Mouse (Mus musculus) cerebellum, adult 9-10 months (tissue): ENCODE results near the gene Rpl6.

Experiments used
- DNase-seq: peaks from one replicate; pipeline ENCODE4 v3.0.0; 2022

Rpl6 gene

DNA sequence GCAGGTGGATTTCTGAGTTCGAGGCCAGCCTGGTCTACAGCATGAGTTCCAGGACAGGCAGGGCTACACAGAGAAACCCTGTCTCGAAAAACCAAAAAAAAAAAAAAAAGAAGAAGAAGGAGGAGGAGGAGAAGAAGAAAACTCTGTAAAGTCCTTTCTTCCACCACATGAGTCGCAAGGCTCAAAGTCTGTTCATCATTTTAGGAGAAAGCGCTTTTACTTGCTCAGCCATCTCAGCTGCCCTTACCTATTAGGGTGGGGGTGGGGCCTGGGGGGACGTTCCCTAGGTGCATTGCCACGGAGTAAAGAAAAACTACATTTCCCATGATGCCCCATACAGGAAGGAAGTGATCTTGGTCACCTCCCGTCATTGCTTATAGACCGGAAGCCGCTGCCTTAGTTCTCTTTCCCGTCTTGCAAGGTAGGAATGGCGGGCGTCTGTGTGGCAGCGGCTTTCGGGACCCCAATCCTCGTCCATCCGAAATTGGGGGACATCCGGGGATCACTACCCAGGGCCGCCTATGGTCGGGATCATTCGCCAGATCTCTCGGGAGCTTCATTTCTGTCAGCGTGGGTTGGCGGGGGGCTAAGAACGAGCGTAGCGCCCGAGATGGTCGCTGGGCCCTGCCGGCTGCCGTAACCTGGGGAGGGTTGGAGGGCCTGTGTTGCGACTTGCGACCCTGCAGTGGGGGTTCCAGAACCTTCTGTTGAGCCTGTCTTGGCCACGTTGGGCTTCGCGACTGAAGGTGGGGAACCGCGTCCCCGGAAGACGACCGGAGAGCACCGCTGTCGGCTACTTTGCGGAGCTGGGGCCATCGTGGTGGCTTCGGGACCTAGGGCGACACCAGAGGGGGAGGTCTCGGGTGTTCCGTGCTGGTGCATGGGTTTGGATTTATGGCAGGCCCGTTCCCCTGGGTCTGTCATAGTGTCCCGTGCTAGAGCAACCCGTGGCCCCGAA, at the start of gene Rpl6:
TSS of gene Rpl6 (plus strand) at position 350 of the 958 bp plus-strand sequence.
- DNase-seq = peak; percentile 91

DNA sequence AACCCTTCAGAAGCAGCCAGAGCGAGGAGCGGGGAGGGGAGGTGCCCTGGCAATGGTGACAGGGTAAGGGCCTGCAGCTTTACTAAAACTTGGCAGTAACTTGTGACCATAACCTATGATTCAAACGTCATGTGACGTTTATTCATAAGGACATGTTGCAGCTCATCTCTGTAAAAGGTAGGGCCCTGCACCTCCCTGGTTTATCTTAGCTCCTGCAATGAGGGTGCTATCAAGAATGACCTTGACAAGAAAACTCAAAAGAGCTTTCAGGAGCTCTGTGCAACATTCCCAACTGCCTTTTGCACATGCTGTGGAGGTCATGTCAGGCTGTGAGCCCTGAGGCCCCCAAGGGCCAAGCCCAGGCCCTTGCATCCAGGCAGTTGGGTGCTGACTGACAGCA, 48.2 kb upstream of the Rpl6 start:
- no peak for DNase-seq

DNA sequence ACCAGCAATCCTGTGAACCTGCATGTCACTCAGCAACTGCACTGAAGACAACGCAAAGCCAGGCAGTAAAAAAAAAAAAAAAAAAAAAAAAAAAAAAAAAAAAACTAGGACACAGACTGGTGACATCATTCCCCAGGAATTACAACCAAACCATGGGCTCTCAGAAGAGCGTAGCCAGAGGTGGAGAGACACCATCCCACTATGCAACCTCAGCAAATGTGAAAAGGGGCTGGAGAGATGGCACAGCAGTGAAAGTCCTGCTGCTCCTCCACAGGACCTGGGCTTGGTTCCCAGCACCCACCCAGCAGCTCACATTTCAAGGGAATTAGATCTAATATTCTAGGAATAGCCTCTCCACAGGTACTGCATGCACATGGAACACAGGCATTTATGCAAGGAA, 47.3 kb upstream of the Rpl6 start:
- DNase-seq = no peak

DNA sequence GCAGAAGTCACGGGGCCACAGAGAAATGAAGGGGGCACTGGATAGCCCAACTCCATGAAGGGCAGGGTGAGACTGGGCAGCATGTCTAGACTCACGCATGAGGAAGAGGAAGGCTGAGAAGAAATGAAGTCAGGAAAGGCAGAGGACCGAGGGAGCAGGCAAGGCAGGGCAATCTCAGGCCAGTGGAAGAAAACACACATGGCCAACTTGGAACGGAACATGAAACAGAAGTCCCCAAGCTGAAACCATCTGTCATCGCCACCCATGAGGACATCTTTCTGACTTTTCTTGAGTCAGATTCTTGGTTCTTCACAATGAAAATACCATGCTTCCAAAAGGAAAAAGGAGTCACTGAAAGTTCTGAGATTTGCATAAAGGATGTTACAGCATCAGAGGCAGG, 46.8 kb upstream of the Rpl6 start:
- DNase-seq = peak; percentile 71

DNA sequence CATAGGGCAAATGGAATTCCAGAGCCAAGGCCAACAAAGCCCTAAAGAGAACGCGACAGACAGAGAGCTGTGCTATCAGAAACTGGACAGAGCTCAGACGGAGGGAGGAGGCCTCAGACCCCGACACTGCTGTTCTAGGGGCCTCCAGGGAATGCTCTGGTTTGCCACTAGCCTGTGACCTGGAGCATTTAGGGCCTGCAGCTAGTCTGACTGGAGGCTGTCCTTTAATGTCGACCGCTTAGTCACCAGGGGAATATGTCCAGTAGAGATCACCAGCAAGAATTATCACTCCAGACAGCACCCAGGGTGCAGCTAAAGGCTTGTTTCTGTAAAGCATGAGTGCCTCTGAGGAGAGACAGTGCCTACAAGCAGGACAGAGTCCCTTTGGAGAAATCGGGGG, 45.3 kb upstream of the Rpl6 start:
- DNase-seq = no peak

DNA sequence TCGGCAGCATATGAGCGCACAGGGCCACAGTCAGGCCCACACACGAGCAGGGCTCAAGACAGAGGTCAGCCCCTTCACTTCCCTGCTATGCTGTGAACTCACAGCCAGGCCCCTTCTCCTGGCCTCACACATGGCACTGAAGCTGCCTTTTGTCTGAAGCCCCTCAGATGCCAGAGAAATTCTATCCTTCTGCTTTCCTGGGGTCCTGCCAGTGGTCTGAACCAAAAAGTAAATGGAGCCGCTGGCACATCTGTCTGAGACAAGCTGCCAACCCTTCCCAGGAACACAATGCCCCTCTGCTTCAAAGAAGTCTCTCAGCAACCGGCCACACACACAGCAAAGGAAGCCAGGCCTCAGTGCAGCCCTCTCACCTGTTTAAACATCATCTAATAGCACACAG, 42.0 kb upstream of the Rpl6 start:
- no peak for DNase-seq

DNA sequence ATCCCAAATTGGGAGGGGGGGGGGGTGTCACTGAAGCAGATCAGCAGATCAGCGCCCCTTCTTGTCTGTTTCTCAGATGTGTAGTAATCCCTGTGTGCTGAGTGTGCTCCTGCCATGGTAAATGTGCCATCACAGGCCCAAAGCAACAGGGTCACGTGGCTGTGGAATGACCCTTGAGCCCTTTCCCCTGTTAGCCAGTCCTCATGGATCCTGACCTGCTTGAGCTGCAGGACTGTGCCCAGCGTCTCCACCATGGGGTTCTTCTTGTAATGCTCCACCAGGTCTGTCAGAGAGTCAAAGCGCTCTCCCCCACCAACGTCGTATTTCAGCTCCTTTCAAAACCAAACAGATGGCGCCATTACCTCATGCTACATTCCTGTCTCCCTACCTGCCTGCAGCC, 41.4 kb upstream of the Rpl6 start:
- no peak for DNase-seq

DNA sequence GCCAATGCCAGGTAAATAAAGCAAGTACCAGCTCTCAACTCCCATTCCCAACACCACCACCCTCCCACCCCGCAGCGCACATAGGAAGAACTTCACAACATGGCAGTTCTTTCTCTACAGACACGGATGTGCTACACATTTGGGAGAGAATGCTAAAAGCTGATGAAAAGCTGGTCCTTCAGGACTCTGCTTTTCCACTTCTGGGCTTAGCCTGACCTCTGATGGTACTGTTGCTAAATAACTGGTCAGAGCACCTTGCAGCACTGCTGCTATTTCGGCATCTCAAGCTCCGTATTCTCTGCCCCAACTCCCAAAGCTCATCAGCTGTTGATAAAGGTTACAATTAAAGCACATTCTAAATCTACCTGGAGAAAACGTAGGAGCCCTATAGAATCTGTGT, 37.4 kb upstream of the Rpl6 start:
- no peak for DNase-seq

DNA sequence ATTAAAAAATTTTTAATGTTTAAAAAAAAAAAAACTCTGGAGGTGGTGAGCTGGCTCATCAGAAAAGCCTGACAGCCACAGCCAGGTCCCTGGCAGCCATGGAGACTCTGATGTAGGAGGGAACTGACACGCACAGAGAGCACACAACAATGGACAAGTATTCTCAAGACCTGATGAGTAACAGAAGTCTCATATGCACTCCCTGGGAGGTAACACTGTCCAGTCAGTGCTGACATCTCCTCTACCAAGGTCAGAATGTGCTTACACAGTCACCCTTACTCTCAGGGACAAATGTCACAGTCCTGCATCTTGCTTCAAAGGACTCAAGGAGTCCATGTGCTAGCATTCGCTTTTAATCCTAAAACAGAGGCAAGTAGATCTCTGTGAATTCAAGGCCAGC, 34.7 kb upstream of the Rpl6 start:
- no peak for DNase-seq

DNA sequence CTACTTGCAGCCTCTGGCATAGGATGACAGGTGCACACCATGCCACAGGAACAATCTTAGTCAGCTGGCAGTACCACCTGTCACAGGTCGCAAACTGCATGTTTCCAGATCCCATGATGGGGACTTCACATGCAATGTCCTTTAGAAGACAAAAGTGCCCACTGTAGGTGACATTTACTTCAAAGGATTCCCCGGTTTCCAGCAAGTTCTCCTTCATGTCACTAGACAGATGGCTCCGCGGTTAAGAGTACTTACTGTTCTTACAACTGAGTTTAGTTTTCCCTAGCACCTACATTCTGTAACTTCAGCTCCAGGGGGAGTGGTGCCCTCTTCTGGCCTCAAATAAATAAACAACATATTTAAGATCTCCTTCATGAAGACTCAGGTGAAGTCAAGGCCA, 31.4 kb upstream of the Rpl6 start:
- DNase-seq = peak; percentile 78

DNA sequence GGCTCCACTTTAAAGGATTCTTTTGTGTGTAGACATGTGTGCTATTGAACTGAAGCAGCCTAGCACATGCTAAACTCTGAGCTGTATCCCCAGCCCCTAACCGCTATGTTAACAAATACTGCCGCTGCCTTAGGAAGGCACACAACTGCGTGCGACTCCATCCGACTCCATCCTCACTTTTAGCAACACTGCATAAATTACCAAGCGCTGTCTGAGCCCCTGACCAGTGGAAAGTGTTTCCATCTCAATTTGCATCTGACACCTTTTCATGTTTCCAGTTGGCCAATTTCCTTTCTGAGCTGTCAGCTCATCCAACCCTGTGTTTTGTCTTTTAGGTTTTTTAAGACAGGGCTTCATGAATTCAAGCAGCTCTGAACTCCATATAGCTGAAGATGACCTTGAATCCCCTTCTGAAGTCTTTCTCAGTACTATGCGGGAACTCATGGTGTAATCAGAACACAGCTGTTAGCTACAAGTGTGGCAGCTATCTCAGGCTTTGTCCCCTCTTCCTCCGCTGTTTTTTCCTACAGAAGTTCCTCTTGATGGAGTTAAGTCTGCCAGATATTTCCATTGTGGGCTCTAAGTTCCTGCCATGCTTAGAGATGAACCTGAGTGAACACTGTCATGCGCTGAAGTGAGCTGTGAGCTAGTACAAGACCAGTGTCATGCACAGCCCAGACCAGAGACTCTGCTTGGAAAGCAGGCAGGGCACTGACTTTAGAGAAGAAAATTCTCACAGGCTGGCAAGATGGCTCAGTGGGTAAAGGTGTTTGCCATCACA, 25.0 kb upstream of the Rpl6 start:
- no peak for DNase-seq

DNA sequence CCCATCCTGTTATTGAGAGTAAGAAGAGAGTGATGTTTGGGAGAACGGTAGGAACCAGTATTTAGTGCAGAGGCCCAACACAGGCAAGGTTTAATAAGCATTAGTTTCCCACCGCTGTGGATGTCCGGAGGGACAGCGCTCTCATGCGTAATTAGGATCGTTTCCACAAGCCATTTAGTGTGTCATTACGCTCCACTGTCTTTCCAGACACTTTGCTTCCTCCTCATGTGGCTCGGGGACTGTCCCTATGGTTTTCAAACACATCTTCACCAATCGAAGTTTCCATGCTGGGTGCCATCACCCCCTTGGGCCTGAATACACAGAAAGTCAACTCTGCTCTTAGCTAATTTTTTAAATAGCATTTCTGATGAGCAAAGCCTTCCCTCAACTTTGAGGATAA, 21.0 kb upstream of the Rpl6 start:
- no peak for DNase-seq

DNA sequence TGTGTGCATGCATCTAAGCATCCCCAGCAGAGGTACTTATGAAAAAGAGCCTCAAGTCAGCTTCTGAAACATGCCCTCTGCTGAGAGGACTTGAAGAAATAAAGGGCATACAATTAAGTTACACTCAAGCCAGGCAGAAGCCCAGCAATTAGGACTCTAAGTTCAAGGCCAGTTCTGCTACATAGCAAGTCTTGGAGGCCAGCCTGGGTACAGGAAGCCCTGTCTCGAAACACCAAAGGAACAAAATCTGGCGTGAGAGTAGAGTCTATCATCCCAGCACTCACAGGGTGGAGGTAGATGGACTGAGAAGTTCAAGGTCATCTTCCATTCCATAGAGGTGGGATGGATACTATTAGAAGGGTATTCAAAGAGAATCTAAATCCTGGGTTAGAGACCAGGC, 19.9 kb upstream of the Rpl6 start:
- no peak for DNase-seq

DNA sequence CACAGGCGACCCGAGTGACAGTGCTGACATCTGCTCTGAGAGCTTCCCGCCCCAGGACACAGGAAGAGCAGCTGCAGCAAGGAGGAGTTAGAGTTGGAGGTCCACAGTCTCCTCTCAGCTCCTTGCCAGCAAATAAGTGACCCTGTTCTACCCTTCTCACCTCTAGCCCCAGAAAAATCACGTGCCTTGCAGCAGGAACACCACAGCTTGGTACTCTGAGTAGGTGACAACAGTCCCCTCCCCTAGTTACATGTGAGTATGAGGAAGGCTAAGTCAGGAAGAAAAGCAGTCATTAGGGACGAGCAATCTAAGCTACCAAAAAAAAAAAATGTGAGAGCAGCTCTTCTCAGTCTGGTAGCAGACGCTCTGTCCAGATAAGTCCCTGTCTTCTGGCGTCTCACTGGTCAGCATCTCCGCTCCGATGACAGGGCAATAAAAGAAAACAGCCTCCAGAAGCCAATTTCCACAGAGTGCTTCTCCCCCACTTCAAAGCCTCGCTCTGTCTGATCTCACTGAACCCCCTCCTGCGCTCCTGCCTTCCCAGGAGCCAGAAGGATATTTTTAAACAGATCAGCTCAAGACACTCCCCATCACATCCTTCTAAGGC, 19.2 kb upstream of the Rpl6 start:
- peak; percentile 47 for DNase-seq

DNA sequence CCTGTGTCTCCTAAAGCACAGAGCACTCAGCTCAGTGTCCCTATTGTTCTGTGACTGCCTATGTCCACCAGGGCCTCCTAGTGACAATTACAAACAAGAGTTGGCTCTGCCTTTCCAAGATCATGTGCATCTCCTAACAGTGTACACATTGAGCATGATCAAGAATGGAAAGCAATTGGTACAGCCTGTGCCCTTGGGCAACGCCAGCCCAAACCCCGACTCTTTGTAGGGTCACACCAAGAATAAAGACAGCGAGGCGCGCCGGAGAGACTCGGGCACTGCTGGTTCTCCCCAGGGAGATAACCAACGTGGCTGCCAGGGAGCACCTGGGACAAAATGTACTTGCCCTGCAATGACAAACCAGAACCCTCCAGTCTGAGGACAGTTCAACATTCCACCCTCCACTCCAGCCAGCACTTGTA, 16.7 kb upstream of the Rpl6 start:
- peak; percentile 50 for DNase-seq

DNA sequence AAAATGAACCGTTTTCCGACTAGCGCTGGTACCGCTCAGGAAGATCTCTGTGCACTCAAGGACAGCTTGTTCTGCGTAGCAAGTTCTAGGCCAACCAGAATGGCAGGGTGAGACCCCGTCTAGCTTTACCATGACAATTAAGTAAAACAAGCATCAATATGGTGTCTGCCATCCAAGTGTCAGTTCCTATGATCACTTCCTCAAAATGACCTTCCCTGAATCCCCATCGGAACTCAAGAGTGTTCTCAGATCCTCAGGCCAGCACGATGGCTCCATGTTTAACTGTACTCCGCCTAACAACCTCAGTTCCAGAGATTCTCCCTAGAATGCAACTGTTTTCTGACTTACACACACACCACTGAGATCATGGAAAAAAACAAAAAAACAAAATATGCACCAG, 16.0 kb upstream of the Rpl6 start:
- DNase-seq = no peak

DNA sequence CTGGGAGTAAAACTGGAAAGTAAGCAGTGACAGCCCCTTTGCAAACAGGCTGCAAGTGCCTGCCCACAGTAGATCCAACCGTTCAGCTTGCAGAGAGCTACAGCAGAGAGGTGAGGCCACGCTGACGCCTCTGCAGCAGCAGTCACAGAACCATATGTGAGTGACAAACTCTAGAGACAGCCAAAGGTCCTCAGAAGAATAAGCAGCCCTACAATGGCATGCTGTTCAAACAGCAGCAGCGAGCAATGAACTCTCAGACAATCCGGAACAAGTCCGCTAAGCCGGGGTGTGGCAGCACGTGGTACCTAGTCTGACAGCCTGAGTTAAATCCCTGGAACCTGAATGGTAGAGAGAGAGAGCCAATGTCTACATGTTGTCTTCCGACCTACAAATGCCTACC, 15.1 kb upstream of the Rpl6 start:
- no peak for DNase-seq

DNA sequence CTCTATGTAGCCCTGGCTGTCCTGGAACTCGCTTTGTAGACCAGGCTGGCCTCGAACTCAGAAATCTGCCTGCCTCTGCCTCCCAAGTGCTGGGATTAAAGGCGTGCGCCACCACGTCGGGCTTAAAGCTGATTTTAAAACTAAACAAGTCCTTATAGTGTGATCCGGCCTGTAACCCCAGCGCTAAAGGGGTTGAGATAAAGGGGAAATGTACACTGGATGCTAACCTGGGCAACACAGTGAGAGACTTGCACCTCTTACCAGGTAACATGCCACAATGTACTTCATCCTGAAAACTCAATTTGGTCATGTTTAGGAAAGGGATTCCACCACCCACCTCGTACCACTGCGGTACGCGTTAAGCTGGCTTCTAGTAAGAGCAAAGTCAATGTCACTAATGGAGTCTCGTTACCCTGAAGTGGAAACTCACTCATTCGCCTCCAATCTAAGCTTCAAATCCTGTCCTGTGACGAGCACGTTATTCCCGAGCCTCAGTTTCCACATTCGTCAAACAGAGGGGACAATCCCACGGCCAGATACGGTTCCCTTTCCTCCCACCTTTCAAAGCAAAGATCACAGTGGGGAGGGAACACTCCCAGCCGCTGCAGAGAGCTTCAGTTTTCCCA, 14.0 kb upstream of the Rpl6 start:
- DNase-seq = peak; percentile 51

DNA sequence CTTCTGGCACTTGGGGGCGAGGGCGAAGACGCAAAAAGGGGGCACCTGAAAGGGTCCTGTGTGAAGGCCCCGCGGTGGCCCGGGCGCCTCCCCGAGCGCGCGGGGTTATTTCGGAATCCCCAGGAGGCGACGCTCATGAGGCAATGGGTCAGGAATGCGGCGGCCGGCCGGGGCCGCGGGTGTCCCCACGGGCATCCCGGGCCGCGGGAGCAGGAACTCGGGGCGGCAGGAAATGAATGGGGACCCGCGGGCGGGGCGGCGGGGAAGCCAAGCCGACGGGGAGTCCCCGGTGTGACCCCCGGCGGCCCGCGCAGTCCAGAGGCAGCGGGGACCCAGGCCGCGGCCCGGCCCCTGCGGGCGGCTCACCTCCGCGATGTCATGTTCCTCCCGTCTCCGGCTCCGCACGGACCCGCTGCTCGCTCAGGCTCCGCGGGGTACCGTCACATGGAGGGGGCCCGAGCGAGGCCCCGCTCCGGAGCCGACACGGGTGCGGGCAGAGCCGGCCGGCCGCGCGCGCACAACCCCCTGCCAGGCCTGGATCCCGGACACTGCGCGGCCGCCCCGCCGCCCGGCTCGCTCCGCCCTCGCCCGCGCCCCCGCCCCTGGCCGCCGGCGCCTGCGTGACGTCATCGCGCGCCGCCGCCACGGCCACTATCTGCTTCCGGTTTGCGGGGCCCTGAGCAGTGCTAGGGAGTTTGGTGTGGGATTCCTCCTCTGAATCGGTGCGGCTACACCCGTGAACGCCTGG, 13.3 kb upstream of the Rpl6 start, which contains the start of gene Ptpn11:
TSS of gene Ptpn11 (minus strand) at position 562 of the 748 bp plus-strand sequence.
- peak; percentile 81 for DNase-seq

DNA sequence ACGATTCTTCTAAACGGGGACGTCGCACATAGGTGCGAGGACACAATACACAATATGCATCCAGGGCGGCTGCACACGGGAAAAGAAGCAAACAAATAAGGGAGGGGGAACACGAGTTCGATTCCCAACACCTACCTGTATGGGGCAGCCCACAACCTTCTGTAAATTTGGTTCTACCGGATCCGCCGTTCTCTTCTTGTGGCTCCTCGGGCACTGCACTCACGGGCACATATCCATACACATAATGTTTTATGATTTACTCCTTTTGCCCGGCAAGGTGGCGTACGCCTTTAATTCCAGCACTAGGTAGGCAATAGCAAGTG, 12.7 kb upstream of the Rpl6 start:
- no peak for DNase-seq

DNA sequence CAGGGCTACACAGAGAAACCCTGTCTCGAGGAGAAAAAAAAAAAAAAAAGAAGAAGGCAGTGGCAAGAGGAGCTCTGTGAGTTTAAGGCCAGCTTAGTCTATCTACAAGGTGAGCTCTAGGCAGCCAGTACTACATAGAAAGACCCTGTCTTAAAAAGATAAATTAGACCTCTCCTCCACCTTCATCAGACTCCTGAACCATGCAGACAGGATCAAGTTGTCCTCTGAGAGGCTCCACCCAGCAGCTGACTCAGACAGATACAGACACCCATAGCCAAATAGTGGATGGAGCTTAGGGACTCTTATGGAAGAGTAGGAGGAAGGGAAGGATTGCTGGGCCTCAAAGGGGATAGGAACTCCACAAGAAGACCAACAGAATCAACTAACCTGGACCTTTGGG, 10.1 kb upstream of the Rpl6 start:
- DNase-seq = no peak

DNA sequence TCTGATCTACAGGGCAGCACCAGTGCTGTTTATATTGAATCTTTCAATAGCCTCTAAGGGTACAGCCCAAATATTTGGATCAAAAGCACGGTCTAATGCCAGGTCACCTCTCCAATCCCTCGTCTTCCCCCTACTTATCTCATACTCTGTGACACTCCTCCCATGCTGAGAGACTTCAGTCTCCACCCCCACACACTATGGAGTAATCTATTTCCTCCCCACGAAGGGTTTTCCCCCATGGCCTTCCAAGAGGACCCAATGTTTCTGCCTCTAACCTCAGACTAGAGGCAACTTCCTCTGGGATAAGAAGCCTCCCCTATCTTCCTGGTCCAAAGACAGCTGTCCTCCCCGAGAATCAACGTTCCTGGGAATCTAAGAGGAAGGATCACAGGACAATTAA, 7.5 kb upstream of the Rpl6 start:
- DNase-seq = no peak

DNA sequence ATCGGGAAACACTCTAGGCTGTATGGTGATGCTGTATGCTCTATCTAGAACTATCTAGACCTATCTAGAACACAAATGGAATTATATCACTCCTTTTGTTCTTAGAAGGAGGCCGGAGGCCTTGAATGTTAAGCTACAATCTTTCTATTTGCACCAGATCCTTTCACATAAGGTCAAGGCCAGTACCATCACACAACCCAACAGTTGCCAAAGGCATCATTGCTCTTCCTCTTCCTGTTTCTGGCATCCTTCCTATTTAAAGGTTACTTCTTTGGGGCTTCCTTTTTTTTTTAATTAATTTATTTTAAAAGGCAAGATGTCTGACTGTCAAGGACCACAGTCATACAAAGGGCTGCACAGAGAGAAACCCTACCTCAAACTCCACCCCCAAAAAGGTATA, 6.9 kb upstream of the Rpl6 start:
- DNase-seq = no peak
